14 mouse cellular contexts compared by ENCODE assay signal in genomic region chr5:102613571-102613970, GRCm38 (mm10).
DNase-seq lines count a peak whose midpoint lies in the region; TF ChIP-seq lines count a peak whose summit lies in the region.
"Had no signal": no experiment of that assay in that cellular context is flagged by ENCODE, and none has a peak within 500 bp of the region (broad histone marks: within the 10 kb centered on the region; RNA-seq: fewer than 3 reads in every experiment).

No protein-coding gene starts in this region.

- TF ChIP-seq POLR2A in thymus, adult 2 months (IDR thresholded peaks at IDR 0.05; ENCODE audit: control insufficient read depth, extremely low read depth, insufficient read depth, low read length, poor library complexity), result no peak

- no peak overlapping the region for H3K4me3 ChIP-seq in thymus, adult 2 months (ENCODE audit: control insufficient read depth, insufficient read depth, low read length)
- H3K4me3 ChIP-seq: embryonic facial prominence, embryonic 10.5 days; liver, embryonic 12.5 days; stomach, embryonic 15.5 days had no signal

- 89% methylated on average over 3 of the region's 3 CpGs for WGBS in thymus, adult 2 months

- TF ChIP-seq CTCF in thymus, adult 2 months (IDR thresholded peaks at IDR 0.05; ENCODE audit: borderline replicate concordance, control insufficient read depth, extremely low read depth, insufficient read depth, low read length, poor library complexity), result no peak

- no peaks in the 10 kb centered on the region for H3K27me3 ChIP-seq in thymus, adult 2 months (ENCODE audit: control insufficient read depth, insufficient read depth, low read length)
- H3K27me3 ChIP-seq: liver, embryonic 12.5 days; stomach, embryonic 15.5 days had no signal

- no peak overlapping the region for H3K27ac ChIP-seq in thymus, adult 2 months (ENCODE audit: control insufficient read depth, insufficient read depth, low read length)
- H3K27ac ChIP-seq: embryonic facial prominence, embryonic 10.5 days; liver, embryonic 12.5 days; stomach, embryonic 15.5 days had no signal

- DNase-seq in gastrocnemius, adult 18-20 months (ENCODE audit: low spot score), result peak; percentile 81
- no peak for DNase-seq in gastrocnemius, postnatal 4 days (ENCODE audit: low spot score in 2 of 2)
- DNase-seq in kidney, adult 8-10 months, result peak; percentile 35 to 61
- DNase-seq in kidney, postnatal 4 days, result no peak
- peak; percentile 44 for DNase-seq in adrenal gland, postnatal 10 days
- peak; percentile 46 for DNase-seq in lung, postnatal 14 days
- DNase-seq in thymus, adult 18-20 months, result no peak
- no peak for DNase-seq in thymus, adult 2 months
- DNase-seq: cerebellum, postnatal 14 days; layer of hippocampus, adult 9-11 months; thymus, postnatal 4 days had no signal

- no peaks in the 10 kb centered on the region for H3K4me1 ChIP-seq in thymus, adult 2 months (replicated peaks; ENCODE audit: control insufficient read depth, insufficient read depth, low read length)
- H3K4me1 ChIP-seq: embryonic facial prominence, embryonic 10.5 days; liver, embryonic 12.5 days; stomach, embryonic 15.5 days had no signal

- no peaks in the 10 kb centered on the region for H3K36me3 ChIP-seq in thymus, adult 2 months (ENCODE audit: control insufficient read depth, insufficient read depth, low read length)
- H3K36me3 ChIP-seq: embryonic facial prominence, embryonic 10.5 days; liver, embryonic 12.5 days; stomach, embryonic 15.5 days had no signal

Comparison
In these comparisons a context has a peak if more than half of its experiments do, and no peak if none do; other contexts are left out.
1. DNase-seq: peak in gastrocnemius, adult 18-20 months (single experiment), kidney, adult 8-10 months (2 of 2), adrenal gland, postnatal 10 days (single experiment) and lung, postnatal 14 days (single experiment); none in gastrocnemius, postnatal 4 days (0 of 2), kidney, postnatal 4 days (0 of 2), thymus, adult 18-20 months (0 of 2) and thymus, adult 2 months (single experiment).